Mouse (Mus musculus) gastrocnemius, postnatal 10 days (tissue): ENCODE measurements at regions not wholly inside any gene's neighbourhood (a gene's known extent, or its start where the extent isn't known, plus 50 kb on each side); places are given as distances from the start of the nearest gene placed in this dataset.
"Not testable (repeated sequence)": the region's sequence is repeated elsewhere in the genome, so short reads cannot be mapped to it uniquely, and the experiment has no call there.

Source experiments
- DNase-seq: peaks from one replicate; pipeline ENCODE4 v3.0.0; 2021; ENCODE audit warnings: mixed read lengths

DNA sequence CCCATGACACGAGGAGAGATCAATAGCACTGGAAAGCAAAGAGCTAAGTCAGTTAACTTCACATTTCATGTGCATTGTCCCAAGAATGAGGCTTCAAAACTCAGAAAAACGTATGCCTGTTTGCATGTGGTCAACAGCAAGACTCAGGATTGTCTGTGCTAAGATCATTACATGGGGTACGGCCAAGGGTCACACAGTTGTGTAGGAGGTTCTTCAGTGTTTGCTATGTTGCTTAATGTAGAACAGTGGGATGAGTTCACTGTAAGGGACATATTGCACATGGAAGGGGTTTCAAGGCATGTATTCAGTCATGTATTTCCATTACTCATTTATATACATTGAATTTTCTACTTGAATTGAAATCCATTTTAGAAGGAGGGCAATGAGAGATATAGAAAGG lies 248.6 kb upstream of the Pbx1 start:
- no peak for DNase-seq

DNA sequence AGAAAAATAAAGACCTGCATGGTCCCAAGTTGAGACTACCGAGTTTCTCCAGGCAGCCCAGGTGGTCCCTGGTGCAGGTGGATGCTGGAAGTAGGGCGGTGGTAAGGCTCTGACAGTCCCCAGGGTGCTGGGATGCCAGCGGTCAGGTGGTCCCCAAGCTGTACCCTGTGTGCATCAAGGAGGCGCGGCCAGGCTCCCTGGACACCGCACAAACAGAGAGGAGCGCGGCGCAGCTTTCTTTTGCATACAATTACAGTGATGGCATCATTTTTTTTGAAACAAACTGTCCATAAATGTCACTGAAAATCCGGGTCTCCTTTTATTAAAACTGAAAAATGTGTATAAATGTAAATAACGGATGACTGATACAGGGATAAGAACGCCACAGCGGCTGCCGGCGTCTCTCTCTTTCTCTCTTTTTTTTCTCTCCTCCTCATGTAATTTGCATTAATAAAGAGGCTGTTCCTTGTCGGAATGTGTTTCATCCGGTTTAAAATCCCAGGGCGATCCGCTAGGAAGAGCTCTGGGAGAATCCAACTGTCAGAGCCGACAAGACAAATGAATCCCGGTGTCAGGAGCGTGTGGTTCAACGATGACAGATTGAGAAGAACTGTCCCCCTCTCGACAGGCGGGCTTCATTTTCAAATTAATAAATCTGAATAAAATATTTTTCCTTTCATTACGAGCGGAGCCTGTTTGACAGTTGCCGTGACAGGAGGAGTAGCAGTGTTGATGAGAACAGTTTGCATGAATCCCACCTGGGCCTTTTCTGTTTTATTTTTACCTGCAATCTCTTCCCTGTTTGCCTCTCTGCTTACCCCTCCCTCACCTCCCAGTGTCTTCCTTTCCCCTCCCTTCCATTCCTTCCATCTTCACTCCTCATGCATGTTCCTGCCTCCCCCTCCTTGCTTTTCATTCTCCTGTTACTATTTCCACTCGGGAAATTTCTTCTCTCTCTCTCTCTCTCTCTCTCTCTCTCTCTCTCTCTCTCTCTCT lies 244.6 kb upstream of the Pbx1 start:
- DNase-seq, result no peak

DNA sequence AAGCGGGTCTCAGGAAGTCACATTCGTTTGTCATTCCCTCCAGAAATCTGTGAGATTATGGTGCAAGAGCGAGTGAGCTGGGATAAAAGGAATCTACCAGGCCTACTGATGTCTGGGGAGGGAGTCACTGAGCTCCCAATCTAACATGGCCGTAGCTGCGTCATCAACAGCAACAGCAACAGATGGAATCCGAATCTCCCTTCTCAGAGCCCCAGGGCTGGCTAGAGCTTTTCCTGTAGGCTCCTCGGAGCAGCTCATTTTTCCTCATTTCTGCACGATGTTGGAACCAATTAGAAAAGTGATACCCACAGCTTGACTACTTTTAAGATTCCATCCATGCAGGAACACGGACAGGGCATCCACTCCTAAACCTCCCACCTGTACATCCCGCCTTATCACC lies 243.7 kb upstream of the Pbx1 start:
- DNase-seq, result no peak

DNA sequence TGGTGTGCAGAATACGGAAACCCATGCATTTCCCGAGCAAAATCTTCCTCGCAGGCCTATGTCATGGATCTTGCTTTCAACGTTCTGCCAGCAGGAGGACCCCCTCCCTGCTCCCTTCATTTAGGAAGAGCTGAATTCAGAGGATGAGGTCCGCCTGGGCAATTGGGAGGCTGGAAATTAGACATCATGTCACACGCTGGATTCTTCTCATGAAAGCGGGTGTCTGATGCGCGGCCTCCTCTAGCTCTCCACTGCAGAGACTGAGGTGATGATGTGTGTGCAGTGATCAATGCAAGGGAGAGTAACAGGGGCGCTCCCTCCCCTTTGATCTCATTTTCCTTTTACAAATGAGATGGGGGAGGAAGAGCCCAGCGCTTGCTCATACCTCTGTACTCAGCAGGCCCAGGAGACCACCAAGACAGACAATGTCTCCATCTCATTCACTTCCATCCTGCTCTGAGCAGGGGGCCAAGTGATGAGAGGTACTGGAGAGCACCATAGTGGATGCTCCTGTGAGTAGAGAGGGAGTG lies 230.8 kb upstream of the Pbx1 start:
- no peak for DNase-seq

DNA sequence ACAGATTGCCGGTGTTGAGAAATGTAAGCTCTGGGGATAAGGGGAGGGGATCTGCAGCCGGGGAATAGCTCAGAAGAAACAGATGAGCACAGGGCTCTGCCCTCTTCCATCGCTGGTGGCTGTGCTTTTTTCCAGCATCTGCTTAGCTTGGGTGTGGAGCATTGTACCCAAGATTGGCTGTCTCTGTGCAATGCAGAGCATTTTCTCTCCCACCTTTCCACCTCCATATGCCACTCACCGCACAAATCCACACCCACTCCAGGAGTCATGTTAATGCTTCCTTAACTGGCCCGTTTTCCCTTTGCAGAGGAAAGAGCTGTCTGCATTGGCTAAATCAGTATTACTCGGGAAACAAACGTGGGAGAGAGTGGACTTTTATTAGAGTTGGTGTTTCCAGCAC lies 228.9 kb upstream of the Pbx1 start:
- DNase-seq, result no peak

DNA sequence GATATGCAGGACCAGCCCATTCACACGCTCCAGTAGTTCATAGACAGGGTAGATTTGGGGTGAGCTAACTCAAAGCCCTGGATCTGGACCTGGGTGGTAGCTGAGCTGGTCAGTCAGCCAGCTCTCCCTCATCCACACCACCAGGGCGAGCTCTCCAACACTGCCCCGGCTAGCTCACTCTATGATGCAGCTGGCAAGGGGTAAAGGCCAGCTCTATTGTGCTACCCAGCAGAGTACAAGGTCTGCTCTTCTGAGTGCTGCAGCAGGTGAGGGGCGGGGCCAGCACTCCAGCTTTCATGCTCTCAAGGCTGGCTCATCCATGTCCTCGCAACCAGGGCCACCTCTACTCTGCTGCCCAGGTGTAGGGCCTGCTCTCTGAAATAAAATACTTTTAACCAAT lies 227.5 kb upstream of the Pbx1 start:
- no peak for DNase-seq

DNA sequence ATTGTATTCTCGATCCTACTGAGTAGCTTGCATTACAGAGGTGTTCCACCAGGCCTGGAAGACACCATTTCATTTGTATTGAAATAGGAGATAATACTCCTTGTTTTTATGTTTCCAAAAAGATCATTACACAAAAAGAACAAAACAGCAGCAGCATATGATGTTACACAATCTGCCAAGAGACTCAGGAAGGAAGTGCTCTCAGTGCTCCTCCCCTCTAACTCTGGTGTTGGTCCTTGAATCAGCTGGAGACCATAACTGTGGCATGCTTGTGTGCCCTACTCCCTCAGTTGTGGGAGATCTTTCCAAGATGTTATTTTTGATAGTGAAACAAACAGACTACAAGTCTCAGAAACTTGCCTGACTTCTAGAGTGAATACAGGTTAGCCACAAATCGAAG lies 200.8 kb upstream of the Pbx1 start:
- DNase-seq, result no peak

DNA sequence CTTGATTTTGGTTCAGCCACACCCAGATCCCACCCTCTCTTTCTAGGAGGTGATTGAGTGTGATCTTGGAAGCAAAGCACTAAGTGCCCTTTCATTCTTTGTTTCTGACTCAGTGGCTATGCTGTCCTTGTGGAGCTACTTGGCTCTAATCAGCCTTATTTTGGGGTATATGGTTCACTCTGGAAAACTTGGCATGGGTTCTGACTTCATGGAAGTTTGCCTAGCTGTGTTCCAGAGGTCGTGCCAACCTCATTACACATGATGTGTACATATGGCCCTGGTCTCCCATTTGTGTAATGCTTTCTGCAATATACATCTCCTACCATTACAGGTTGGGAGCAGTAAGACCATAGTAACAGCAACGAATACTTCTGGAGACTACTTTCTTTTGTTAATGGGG lies 199.9 kb upstream of the Pbx1 start:
- DNase-seq, result no peak

DNA sequence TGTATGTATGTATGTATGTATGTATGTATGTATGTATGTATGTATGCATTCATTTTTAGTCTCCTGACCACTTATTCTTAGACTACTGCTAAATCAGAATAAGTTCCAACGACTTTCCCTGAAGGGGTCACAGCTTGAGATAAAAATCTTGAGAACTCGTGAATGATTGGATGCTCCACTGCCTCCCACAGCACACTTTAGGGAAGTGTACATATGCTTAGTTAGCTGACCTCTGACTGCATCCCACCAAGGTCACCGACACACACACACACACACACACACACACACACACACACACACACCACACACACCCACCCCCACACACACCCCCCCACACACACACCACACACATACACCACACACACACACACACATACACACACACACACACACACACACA lies 169.9 kb upstream of the Pbx1 start:
- not testable (repeated sequence) for DNase-seq

DNA sequence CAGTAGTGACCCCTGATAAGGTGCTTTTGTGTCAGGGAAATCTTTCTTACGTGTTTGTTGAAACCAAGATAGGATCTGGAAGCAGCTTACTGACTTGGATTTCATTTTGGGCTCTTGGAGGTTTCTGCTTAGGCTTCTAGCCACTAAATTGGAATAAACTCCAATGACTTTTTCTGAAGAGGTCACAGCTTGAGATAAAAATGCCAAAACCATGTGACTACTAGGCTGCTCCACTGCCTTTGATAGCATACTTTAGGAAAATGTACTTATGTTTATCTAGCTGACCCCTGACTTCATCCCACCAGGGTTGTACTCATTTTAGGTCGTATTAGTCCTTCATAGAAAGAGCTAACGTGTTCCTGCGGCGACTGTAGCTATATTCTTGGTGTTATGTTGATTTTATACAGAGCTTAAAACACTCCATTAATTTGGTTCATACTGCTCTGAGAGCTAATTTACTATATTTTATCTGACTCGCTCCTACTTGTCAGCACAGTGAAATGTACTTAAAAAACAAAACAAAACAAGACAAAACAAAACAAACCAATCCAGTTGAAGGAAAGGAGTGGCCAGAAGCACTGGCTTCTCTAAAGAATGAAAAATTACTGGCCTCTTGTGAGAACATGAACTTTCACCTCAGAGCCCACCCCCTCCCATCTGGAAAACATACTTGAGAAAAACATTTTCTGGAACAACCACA lies 168.5 kb upstream of the Pbx1 start:
- no peak for DNase-seq

DNA sequence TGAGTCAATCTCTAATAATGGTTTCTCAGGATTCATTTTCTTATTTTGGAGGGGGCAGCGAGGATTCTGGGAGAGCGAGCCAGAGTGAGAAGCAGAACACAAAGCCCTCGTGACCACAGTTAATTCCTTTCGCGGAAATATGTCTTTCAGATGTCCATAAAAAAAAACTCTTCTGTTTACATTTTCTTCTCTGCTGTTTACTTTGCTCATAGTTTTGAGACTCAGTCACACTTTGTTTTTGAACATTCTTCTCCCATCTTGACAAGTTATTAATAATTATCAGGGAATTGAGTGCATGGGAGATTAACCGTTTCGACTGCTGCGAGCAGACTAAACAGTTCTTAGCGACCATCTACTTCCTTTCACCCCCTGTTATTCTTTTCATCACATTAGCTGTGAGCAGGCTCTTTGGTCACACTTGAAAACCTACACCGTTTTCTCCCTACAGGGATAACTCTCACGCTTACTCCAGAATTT lies 166.2 kb upstream of the Pbx1 start:
- no peak for DNase-seq

DNA sequence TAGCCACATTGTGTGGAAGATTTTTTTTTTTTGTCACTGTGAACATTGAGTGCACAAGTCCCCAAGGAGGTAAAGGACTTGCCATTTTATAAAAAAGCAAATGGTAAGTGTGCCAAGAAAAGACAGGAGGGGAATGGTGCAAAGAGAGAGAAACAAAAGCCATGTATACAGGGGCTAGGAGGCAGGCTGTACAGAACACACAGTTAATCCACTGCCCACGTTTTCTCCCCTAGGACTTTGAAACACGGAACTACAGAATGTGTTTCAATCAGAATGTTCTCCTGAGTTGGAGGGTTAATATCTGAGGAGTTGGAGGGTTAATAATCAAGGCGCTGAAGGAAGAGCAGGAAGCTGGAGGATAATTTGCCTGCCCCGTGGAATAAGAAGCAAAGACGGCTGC lies 165.4 kb upstream of the Pbx1 start:
- DNase-seq, result no peak

DNA sequence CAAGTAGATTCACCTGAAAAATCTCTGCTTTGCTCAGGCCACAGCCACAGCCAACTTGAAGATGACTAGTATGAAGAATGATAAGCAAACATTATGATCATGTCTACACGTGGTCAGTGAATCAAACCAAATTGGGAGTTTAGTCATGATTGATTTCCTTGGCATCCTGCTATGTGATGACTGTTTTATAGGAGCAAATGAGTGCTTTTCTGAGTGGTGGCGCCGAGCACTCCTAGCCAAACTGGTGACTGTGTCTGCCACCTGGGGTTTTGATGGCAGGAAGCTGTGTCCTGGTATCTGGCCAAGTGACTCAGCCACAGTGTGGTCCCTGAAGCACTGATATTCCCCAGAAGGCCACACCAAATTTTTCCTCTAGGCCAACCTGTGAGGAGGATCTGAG lies 152.1 kb upstream of the Pbx1 start:
- no peak for DNase-seq

DNA sequence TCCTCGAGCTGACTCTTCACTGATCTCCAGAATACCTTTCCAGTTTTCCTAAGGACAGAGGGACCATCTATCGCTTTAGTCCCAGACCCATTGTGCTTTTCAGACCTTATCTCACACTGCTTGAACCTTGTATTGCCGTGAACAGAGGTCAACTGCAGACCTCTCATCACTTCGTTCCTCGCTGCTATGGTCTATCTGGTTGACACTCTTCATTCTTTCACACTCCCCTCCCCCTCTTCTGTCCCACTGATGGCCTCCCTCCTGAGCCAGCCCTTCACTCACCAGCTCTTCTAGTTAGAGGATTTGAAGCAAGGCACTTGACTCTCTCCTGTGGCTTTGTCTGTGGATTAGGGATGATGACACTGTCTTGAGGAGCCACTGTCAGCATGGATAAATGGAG lies 150.4 kb upstream of the Pbx1 start:
- DNase-seq, result no peak

DNA sequence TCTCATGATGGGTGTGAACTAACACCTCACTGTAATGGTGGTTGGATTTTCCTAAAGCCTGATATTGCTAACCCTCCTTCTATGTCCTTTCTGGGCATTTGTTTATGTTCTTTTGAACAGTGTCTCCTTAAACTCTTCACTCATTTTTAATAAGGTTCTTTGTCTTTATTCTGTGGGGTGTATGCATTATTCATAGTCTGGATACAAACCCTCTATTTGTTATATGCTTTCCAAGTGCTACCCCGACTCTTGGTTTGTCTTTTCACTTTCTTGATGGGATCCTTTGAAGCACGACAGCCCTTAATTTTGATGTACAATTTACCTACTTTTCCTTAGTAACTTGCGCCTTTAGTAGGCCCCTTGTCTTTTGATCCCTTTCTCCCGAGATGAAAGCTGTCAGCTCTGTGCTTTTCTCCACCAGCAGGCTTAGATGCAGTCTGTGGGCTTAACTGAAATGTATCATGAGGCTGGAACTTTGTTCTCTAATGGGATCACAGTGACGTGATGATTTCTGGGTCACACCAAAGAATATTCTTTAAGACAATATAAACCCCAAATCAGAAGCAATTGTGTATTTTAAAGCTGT lies 138.0 kb upstream of the Pbx1 start:
- no peak for DNase-seq

DNA sequence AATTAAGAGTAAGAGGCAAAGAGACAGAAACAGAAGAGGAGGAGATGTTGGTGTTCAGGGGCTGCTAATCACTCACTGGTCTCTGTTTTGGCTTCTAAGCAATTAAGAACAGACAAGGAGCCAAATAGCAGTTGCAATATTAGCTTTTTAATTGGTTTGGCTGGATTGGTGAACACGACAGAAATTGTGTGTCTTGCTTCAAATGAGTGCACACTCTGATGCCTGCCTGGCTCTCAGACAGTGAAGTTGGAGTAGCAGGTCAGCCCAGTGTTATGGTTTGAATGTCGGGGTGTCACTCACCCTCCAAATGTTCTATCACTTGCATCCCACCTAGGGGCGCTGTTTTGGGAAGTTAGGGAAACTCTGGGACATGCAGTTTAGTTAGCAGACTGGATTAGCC lies 120.3 kb upstream of the Pbx1 start:
- no peak for DNase-seq

DNA sequence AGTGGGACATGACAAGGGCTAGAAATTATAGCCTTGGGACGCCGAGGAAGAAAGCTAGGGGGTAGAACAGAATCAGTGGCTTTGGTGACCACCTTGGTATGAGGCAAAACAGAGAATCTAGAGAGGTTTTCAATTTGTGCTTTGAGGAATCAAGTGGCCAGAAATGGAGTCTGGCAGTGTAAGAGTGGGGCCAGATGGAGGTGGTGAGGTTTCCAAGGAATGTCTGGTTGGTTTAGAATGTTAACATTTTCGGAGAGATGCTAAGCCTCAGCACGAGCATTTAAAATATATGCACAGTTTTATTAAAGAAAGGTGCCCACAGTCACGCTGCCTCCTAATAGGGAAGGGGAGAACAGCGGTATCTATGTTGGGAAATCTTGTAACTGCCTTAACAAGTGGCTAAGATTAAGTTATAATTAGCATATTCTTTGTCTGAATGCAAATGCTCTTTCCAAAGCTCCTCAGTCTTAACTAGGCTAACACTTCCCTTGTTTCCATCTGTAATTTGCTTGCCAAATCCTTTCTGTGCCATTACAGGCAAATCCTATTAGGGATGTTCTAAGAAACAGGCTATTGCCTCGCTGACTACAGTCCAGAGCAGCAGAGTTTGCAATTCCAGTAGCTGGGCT lies 117.9 kb upstream of the Pbx1 start:
- DNase-seq, result no peak

DNA sequence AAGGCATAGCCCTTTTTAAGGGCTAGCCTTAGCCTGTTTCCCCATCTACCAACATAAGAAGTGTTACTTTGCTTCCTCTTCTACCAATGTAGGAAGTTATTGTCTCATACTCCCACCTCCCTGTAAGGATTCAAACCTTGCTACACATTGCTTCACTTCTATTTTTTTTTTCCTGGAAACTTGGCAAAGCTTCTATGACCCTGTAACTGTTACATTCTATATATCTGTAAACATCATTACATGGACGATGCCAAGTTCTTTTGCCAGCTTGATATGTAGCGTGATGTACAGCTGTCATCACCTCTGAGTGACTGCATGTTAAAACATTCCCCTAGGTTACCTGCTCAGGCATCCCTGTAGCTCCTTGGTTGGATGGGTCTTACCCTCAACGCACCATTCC lies 114.1 kb upstream of the Pbx1 start:
- no peak for DNase-seq

DNA sequence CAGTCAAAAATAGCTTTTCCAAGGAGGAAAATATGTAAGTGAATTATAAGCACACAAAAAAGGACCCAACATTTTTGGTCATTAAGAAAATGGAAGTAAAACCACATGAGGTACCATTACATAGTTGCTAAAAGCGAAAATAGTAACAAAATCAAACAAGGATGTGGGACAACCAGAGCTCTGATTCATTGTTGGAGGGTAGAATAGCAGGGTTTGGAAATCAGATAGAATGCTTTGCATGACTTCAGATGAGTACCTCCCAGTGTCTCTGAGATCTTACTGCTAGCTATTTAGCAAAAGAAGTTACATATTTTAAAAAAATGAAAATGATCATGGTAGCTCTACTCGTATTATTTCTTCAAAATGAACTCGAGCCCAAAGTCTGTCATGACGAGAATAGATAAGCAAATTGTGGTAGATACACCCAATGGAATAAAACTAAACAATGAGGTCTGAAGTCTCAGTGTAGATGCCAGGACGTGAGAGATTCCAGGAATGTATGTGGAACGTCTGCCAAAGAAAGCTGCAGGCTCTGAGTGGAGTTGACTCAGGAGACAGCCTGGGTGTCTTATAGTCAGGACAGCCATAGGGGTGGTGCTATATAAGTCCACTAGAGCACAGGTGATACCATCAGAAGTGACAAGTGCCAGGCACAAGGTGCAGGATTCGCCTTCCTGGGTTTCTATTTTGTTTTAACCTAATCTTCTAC lies 113.2 kb upstream of the Pbx1 start:
- no peak for DNase-seq

DNA sequence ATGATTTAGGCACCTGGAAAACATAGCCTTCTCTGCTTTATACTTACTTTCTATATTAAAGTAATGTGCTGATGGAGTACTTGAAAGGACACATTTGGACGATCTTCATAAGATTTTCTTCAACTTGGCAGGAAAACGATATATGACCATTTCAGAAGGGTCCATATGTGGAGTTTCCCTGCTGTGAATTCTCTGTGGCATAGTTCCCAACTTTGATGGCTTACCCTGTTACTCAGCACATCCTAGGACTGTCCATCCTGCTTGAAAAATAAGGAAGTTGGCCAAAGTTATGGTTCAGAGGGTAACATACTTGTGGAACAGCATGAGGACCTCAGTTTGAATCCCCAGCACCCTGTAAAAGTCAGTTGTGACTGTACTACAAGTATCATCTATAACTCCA lies 109.2 kb upstream of the Pbx1 start:
- DNase-seq, result no peak

DNA sequence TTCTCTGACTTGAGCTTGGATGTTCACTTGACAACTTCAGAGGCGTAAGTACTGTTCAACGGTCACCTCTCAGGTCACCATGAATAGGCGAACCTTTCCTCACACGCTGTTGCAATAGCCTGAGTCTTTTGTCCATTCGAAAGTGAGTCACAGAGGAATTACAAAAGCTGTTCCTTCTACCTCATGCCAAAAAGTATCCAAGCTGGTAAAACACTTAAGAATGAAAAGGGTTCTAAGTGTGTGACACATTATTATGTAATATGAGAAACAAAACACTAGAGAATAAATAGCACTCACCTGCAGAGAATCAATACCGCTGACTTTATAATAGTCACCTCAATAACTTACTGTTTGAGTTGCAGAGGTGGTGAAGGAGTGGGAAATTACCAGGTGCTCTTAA lies 86.0 kb upstream of the Pbx1 start:
- no peak for DNase-seq

DNA sequence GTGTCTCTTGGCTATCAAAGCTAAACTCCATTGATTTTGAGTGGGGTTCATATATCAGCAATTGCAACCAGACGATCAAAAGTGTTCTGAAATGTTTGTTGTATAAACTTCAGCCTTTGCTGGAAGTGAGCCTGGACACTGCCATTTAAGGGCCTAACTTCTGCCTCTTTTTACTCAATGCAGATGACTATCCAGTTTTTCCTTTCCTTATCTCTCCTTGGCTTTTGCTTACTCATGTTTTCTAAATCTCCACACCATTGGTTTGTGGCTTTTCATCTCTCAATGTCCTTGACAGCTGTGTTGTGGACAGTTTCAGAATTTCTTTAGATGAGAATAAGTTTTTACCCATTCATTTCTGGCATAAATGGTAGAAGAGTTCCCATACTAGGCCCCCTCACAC lies 74.3 kb upstream of the Pbx1 start:
- DNase-seq, result no peak
